Mouse (Mus musculus) C3H10T1/2 (cell line): Measurements from ENCODE around the gene Ebf1. TPM values are rescaled to one million over a fixed set of nuclear protein-coding genes. Genes with fewer than 3 reads are reported as not detected.

Experiments used
- polyA plus RNA-seq, 2 experiments: library from polyadenylated mRNA; unstranded; fragments of >200 nt; fragmentation: generic; extraction: Trizol; gene quantifications; one replicate each; pipeline ENCODE4 v1.2.1; 2012; ENCODE audit warnings: missing spikeins in 2 of 2

Ebf1 gene
- polyA plus RNA-seq = 10 to 100 TPM in 1 of 2 experiments, under 1 TPM in 1; 0.75 to 29.1 TPM

DNA sequence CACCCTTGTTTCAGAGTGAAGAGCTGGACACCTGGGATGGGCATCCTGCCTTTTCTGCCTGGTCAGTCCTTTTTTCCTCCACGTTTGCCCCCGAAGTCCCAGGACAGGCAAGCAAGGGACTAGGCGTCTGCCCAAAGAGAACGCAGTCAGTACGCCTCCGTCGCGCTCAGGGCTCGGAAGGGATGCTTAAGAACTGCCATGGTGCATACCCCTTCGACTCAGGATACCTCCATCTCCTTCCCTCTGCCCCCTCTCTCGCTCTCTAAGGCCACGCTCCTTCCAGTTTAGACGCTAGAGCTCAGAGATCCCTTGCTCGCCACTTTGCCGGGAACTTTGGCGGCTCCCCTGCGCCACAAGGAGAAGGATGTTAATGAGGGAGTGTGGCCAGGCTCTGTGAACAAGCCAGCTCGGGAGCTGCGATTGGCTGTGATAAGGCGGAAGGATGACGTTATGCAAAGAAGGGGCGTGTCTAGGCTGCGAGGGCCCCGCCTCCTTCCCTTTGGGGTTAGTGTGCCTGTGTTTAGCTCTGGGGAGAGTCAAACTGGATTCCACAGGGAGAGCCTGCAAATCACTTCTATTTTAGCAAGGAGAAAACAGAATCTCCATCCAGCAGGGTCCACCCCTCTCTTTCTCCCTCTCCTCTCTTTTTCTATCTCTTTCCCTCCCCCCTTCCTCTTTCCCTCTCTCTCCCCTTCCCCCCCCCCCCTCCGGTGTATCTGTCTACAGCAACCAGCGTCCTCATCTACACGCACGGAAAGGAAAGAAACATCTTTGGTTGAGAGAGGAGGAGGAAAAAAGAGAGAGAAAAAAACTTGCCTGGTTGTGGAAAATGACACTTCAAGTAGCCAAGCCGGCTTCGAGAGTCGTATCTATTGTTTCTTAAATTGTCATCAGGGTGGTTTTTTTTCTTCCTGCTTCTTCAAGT lies at the start of gene Ebf1:
TSS of gene Ebf1 (plus strand) at position 530 of the 925 bp plus-strand sequence.

Other genes with a start within 250 kb of the Ebf1 start
- gene Il12b, start 217.3 kb upstream of the Ebf1 start, polyA plus RNA-seq = not detected
- 10 to 100 TPM in 1 of 2 experiments, 1 to 10 TPM in 1; 2.4 to 14.8 TPM for gene Ublcp1, start 146.8 kb upstream of the Ebf1 start, polyA plus RNA-seq
- 10 to 100 TPM in 1 of 2 experiments, 1 to 10 TPM in 1; 9.0 to 45.2 TPM for gene Rnf145, start 98.4 kb upstream of the Ebf1 start, polyA plus RNA-seq